Mouse (Mus musculus) forebrain, postnatal 0 days (tissue): ENCODE results near the gene Zc2hc1b. TPM values are rescaled to one million over a fixed set of nuclear protein-coding genes. Genes with fewer than 3 reads are reported as not detected.

Experiments
- ATAC-seq: fragments of 200-750 bp; cut with Nextera tagmentation; 2 replicates; pipeline ENCODE4 v1.8.0; 2017; ENCODE audit warnings: mild to moderate bottlenecking, moderate library complexity
- DNase-seq: peaks from one replicate; pipeline ENCODE4 v3.0.0-alpha.2; 2015
- H3K27ac ChIP-seq: fragments of 300-500 bp; sonication (generic); 2 replicates; pipeline ENCODE4 v1.5.1; 2014; ENCODE audit warnings: low read depth, mild to moderate bottlenecking, antibody characterized with exemption, low read length, moderate library complexity, mixed read lengths
- H3K27me3 ChIP-seq: fragments of 300-500 bp; sonication (generic); 2 replicates; pipeline ENCODE4 v1.6.1; 2014; ENCODE audit warnings: mild to moderate bottlenecking, low read length, mixed read lengths; ENCODE audit not compliant: insufficient read depth
- H3K36me3 ChIP-seq: fragments of 300-500 bp; sonication (generic); 2 replicates; pipeline ENCODE4 v1.6.1; 2014; ENCODE audit warnings: mild to moderate bottlenecking, moderate library complexity; ENCODE audit not compliant: insufficient read depth
- H3K4me1 ChIP-seq: fragments of 300-500 bp; sonication (generic); 2 replicates; pipeline ENCODE4 v1.6.1; 2014; ENCODE audit warnings: antibody characterized with exemption; ENCODE audit not compliant: insufficient read depth
- H3K4me2 ChIP-seq: fragments of 300-500 bp; sonication (generic); 2 replicates; pipeline ENCODE4 v1.6.1; 2014; ENCODE audit warnings: low read depth, mild to moderate bottlenecking, moderate library complexity
- H3K4me3 ChIP-seq: fragments of 300-500 bp; sonication (generic); 2 replicates; pipeline ENCODE4 v1.5.1; 2014; ENCODE audit warnings: low read depth, low read length, mixed read lengths
- H3K9ac ChIP-seq: fragments of 300-500 bp; sonication (generic); 2 replicates; pipeline ENCODE4 v1.6.1; 2014; ENCODE audit warnings: mild to moderate bottlenecking
- H3K9me3 ChIP-seq: fragments of 300-500 bp; sonication (generic); 2 replicates; pipeline ENCODE4 v1.6.1; 2016; ENCODE audit warnings: low read length
- CTCF ChIP-seq: sonication (generic); IDR thresholded peaks from 2 replicates; pipeline ENCODE4 v1.5.1; 2016; ENCODE audit warnings: antibody characterized with exemption, control low read depth, low read depth
- WGBS: fragments of 180-500 bp; shearing (Covaris S2); extraction: QIAGEN DNeasy Blood & Tissue Kit; methylation state at CpG from one replicate; pipeline ENCODE4 v1.1.7; 2014; 5-methylcytosine and 5-hydroxymethylcytosine counted together
- polyA plus RNA-seq: library from polyadenylated mRNA; unstranded; fragments of >200 nt; fragmentation: Nextera tagmentation; extraction: Ambion mirVana; gene quantifications from 2 replicates; pipeline ENCODE4 v1.2.1, GENCODE M21; 2015
- total RNA-seq: library from RNA; depleted of rRNA; stranded (reverse); fragments of >200 nt; gene quantifications from 2 replicates; pipeline ENCODE4 v1.2.3, GENCODE M21; 2014

Gene Zc2hc1b
- total and polyA plus RNA-seq, 2 experiments from 2014 or later = not detected

DNA sequence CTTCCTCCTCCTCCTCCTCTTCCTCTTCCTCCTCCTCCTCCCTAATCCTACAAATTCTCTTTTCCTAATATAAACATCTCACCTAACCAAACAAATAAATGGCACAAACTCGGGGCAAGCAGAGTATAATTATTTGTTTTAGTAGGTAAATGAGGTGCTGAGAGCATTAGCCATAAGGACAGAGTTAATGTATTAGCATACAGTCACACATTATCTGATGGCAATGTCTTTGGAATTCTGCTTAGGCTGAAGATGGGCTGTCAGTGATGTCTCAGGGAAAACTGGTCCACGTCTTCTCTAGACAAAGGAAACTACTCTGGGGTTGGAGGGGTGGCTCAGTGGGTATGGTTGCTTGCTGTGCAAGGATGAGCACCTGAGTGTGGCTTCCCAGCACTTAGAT lies 6.4 kb downstream of the Zc2hc1b start:
- no peak for DNase-seq
- Histone ChIP-seq H3K9ac (no peak overlapping the region), H3K27ac (no peak overlapping the region), H3K4me3 (no peak overlapping the region), H3K4me2 (no peak overlapping the region), H3K27me3 (no peaks in the 10 kb centered on the region), H3K4me1 (peaks cover 11% of the 10 kb centered on the region; the same call in 1 of the 2 replicates), H3K9me3 (no peaks in the 10 kb centered on the region), H3K36me3 (no peaks in the 10 kb centered on the region)
- WGBS = 64% methylated on average over 2 of the region's 2 CpGs
- no peak for TF ChIP-seq CTCF
- ATAC-seq = no peak

- TF ChIP-seq CTCF = no peak
- Histone ChIP-seq H3K27ac (no peak overlapping the region), H3K4me1 (peaks cover 11% of the 10 kb centered on the region; the same call in 1 of the 2 replicates), H3K9ac (no peak overlapping the region), H3K9me3 (no peaks in the 10 kb centered on the region), H3K4me2 (no peak overlapping the region), H3K36me3 (no peaks in the 10 kb centered on the region), H3K4me3 (no peak overlapping the region), H3K27me3 (no peaks in the 10 kb centered on the region)
- ATAC-seq = peak; percentile 45
- DNase-seq = peak; percentile 48
- 26% methylated on average over 12 of the region's 12 CpGs for WGBS
Measured at GRCm38 (mm10) chr10:13170739-13171448, 6.9 kb downstream of the Zc2hc1b start.

DNA sequence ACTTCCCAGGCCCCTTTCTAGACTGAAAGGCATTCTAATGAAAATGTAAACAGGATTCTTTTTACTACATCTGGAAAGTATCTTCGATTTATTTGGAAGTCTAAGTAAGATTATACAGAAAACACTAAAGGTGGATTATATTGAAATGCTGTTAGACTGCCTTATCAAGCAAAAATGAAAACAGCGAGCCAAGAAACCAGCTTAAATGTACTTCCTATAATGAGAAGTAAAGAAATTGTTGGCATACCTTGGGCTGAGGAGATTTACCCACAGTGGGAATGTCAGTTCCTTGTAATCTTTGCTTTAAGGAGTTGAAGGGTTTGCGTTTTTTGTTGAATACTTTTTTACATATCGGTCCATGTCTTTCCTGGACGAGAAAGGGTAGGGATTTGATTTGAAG lies 9.4 kb downstream of the Zc2hc1b start:
- ATAC-seq = no peak
- 89% methylated on average over 5 of the region's 5 CpGs for WGBS
- no peaks in the 10 kb centered on the region for H3K27me3 ChIP-seq

DNA sequence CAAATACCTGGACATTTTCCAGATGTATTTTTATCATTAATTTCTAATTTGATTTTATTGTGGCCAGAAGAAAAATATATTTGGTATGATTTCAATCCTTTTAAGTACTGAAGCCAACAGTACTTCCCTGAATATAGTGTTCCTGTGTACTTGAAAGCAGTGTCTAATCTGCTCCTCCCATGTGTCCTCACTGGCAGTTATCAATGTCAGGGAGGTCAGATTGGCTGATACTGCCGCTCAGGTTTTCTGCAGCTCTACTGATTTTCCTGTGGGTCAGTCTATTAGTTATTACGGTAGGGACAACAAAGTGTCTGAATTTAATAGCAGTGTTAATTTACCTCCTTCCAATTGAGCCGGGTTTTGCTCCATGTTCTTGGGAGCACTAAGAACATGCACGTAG lies 15.8 kb downstream of the Zc2hc1b start:
- no peak for ATAC-seq
- Histone ChIP-seq H3K4me3 (no peak overlapping the region), H3K9me3 (no peaks in the 10 kb centered on the region), H3K27ac (no peak overlapping the region), H3K9ac (no peak overlapping the region), H3K4me1 (no peaks in the 10 kb centered on the region), H3K36me3 (no peaks in the 10 kb centered on the region), H3K4me2 (no peak overlapping the region), H3K27me3 (no peaks in the 10 kb centered on the region)
- DNase-seq = no peak
- no peak for TF ChIP-seq CTCF
- WGBS = 86% methylated on average over 4 of the region's 4 CpGs

More for the DNA sequence above, 9.4 kb downstream of the Zc2hc1b start:
- Histone ChIP-seq H3K27ac (no peak overlapping the region), H3K4me3 (no peak overlapping the region), H3K9me3 (no peaks in the 10 kb centered on the region), H3K4me1 (peaks cover 11% of the 10 kb centered on the region; the same call in 1 of the 2 replicates), H3K9ac (no peak overlapping the region), H3K36me3 (no peaks in the 10 kb centered on the region), H3K4me2 (no peak overlapping the region)
- no peak for DNase-seq
- no peak for TF ChIP-seq CTCF

DNA sequence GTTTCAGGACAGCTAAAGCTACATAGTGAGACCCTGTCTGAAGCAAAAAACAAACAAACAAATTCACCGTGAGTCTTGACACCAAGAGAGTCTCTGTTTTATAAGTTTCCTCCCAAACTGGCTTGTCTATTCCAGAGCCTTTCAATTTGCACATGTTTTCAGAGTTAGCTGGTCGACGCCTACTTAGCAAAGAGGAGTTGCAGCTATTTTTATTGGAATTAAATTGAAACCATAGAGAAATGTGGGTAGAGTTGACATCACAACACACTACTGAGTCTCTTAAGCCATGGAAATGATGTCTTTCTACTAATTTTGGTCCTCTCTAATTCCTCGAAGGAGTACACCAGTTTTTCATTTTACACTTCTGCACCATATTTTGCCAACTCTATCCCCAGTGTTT lies 16.9 kb downstream of the Zc2hc1b start:
- Histone ChIP-seq H3K4me2 (no peak overlapping the region), H3K27ac (no peak overlapping the region), H3K4me3 (no peak overlapping the region), H3K9me3 (no peaks in the 10 kb centered on the region), H3K4me1 (no peaks in the 10 kb centered on the region), H3K36me3 (no peaks in the 10 kb centered on the region), H3K9ac (no peak overlapping the region), H3K27me3 (no peaks in the 10 kb centered on the region)
- DNase-seq (no peak), ATAC-seq (no peak)
- no peak for TF ChIP-seq CTCF
- 93% methylated on average over 4 of the region's 4 CpGs for WGBS

DNA sequence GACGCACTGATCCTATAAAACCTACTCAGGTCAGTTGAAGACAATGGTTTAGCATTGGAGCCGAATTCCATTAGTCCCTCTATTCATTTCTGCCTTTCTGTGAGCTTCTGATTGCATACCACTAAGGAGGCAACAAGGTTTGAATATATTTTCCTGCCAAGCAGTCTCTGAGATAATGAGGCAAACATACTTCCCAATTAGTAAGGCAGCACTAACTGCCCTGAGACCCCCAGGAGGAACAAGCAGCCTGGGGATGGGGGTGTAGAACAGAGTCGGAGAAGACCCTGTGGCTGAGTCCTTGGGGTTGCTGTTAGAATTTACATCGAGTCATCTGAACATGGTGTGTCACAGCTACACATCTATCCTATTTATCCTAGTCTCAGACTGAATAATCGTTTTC lies 22.4 kb downstream of the Zc2hc1b start:
- H3K9ac ChIP-seq = no peak overlapping the region
- no peak overlapping the region for H3K4me2 ChIP-seq
- no peak for DNase-seq
- H3K27ac ChIP-seq = no peak overlapping the region
- H3K4me3 ChIP-seq = no peak overlapping the region
- no peaks in the 10 kb centered on the region for H3K9me3 ChIP-seq
- no peaks in the 10 kb centered on the region for H3K4me1 ChIP-seq
- TF ChIP-seq CTCF = no peak
- H3K36me3 ChIP-seq = no peaks in the 10 kb centered on the region
- H3K27me3 ChIP-seq = no peaks in the 10 kb centered on the region
- 37% methylated on average over 5 of the region's 5 CpGs for WGBS
- ATAC-seq = no peak

DNA sequence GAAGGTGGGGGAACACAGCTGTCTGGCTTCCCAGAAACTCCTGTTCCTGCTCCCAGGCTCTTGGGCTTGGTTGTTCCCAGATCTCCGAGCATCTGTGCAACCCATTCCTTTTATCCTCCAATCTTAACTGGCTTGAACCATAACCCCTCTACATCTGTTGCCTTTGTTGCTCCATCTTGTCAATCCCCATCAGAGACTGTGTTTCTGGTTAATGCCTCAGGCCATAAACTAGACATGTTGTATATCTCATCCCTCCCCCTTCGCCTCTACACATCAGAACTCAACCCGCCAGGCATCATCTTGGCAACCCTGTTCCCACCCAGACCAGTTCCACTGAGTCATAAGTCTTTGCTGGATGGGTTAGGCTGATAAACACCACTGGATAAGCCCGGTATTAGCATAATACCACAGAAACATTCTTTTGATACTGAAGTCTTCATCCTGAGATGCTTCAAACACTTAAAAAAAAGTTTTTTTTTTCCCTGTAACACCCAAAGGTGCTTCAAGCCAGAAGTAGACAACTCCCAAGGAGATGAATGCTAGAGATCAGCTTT lies 24.9 kb downstream of the Zc2hc1b start:
- no peak overlapping the region for H3K4me3 ChIP-seq
- H3K27me3 ChIP-seq = no peaks in the 10 kb centered on the region
- ATAC-seq (no peak), DNase-seq (no peak)
- no peaks in the 10 kb centered on the region for H3K9me3 ChIP-seq
- H3K9ac ChIP-seq = no peak overlapping the region
- no peak overlapping the region for H3K27ac ChIP-seq
- H3K4me1 ChIP-seq = no peaks in the 10 kb centered on the region
- 91% methylated on average over 4 of the region's 4 CpGs for WGBS
- no peaks in the 10 kb centered on the region for H3K36me3 ChIP-seq
- H3K4me2 ChIP-seq = no peak overlapping the region
- no peak for TF ChIP-seq CTCF
